Mouse (Mus musculus) spleen, embryonic (tissue): ENCODE results near the gene Acsl5.

Source experiments
- CTCF ChIA-PET: fragments of 350-600 bp; sonication (Branson Sonifier 250); formaldehyde crosslinking; loops from one replicate; lab custom pipeline; 2022; lab: Charles Lee

Acsl5 gene

GRCm38 (mm10) chr19:55236564-55236963, 15.2 kb upstream of the Acsl5 start:
- CTCF ChIA-PET = no interaction called here

DNA sequence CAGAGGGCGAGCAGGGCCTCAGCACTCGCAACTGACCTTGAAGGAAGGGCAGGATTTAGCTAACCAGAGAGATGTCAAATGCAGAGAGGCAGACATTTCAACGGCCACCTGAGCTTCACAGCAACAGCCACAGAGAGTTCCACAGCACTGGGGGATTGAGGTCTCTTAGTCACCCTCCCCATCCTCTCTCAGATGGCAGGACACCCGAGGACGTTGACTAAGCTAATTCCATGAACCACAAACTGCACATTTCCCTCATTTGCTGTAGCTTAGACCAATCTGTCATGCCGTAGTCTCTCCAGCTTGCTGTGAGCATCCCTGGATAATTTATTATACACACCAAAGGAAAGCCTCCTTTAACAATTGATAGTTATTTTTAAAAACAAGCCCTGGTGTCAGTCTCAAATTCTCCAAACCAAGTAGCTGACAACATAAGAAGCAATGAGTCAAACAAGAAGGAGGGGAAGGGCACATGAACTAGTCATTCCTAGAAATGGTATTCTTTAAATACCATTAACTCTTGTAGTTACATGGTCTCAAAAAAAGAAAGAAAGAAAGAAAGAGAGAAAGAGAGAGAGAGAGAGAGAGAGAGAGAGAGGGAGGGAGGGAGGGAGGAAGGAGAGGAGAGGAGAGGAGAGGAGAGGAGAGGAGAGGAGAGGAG, 11.8 kb upstream of the Acsl5 start:
- CTCF ChIA-PET = no interaction called here

GRCm38 (mm10) chr19:55241186-55241645, 10.5 kb upstream of the Acsl5 start, which contains the start of gene Gucy2g:
Gene Gucy2g (minus strand): TSS chr19:55241236.
- CTCF ChIA-PET = no interaction called here

- CTCF ChIA-PET = interaction anchor here (0.7 kb wide), 1 partner anchor 77 kb away, joined by 5 read pairs; no protein-coding TSS in a partner anchor
These were observed 6.9 kb upstream of the Acsl5 start for GRCm38 (mm10) chr19:55244791-55245231.

GRCm38 (mm10) chr19:55247563-55247962, 4.2 kb upstream of the Acsl5 start:
- CTCF ChIA-PET = no interaction called here

DNA sequence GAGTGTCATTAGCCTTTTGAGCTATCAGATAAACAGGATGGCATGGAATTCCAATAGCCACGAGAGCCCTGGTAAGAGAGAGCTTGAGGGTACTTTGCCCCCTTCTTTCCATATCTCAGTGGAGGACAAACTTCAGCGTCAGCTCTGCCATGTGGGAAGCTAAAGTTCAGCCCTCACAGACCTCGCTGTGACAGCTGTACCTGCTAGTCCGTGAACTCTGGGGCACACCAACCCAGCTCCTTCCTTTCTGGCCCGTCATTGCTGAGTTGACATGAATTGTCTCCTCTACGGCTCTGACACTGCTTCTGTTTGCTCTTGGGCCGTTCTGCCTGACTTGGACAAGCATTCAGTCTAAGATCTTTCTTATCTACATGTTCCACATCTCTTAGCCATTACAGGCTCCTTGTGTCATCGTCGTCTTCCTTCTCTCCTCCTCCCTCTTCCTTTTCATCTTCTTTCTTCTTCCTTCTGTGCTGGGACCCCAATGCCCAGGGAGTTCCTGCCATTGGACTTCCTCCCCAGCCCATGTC, 3.7 kb upstream of the Acsl5 start:
- CTCF ChIA-PET = no interaction called here

DNA sequence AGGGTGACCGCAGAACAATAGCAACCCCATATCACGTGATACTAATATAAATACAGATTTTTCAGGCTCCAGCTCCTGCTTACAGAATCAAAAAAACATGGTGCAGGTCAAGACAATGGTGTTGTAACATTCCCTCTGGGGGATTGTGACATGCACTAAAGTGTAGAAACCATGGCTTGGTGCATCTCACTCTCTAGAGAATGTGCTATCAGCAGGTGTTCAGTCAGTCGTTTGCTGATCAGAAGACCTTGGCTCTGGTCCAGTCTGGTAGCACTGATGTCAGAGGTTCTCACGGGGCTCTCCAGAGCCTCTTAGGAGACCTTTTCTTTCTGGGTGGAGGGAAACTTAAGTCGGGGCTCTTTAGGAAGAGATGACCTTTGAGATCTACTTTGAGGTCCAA, 1.3 kb upstream of the Acsl5 start:
- CTCF ChIA-PET = no interaction called here

- CTCF ChIA-PET = interaction anchor here (0.8 kb wide), 1 partner anchor 49 kb away, joined by 4 read pairs; no protein-coding TSS in a partner anchor
These were observed 1.5 kb downstream of the Acsl5 start for GRCm38 (mm10) chr19:55253239-55253569.

- CTCF ChIA-PET = interaction anchor here (0.6 to 0.8 kb wide), 2 partner anchors 48 to 79 kb away, joined by 4 to 8 read pairs; no protein-coding TSS in a partner anchor
These were observed 2.1 kb downstream of the Acsl5 start for GRCm38 (mm10) chr19:55253570-55254441.

DNA sequence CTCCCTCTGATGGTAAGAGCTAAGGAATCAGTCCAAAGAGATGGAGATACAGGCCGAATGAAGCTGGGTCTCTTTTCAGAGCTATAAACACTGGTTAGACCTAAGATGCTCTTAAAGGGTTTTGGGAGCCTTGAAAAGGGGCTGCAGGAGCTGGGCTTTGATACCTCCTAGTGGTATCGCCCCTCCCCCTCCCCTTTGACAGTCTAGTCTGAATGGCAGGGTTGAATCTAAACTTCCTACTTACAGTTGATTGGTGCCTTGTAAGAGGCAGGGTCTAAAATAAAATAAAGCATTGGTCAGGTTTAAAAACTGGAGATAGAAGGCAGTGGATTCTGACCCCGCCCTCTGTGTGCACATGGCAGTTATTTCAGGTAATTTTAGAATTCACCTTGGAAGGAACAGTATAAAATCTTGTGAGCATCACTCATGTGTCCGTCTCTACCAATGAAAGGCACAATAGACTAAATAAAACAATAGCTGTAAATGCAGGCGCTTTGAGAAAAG, 2.8 kb downstream of the Acsl5 start:
- CTCF ChIA-PET = interaction anchor here (0.6 kb wide), 1 partner anchor 78 kb away, joined by 8 read pairs; no protein-coding TSS in a partner anchor

- CTCF ChIA-PET = no interaction called here
These were observed 4.4 kb downstream of the Acsl5 start for GRCm38 (mm10) chr19:55256156-55256555.

DNA sequence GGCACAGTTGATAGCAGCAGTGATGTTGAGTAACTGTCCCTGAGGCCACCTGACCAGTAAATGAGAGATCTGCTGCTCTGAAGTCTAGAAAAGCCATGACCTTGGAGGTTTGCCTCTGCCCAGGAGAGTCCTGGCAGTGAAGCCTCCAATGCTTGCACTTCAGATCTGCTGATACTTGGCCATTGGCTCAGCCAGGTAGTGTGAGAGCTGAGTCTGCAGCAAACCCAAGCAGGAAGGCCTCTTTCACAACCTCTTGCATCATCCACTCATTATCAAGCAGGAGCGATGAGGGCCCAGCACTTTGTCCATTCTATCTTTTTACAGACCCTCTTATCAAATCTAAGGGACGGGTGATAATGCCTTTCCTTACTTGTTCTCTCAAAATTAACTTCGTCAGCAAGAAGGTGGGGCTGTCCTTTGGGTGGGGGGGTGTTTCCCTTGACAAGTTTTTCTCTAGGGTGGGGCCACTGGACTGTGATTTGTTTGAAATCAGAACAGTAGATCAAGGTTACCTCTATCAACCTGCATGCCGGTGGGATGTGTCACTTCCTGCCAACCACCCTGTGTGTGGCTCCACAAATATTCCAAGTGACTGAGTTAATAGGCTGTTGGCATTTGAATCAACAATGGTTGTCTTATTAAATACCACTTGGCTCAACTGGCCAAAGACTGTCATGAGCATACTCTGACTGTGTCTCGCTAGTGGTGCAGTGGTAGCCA, 6.1 kb downstream of the Acsl5 start:
- CTCF ChIA-PET = no interaction called here

DNA sequence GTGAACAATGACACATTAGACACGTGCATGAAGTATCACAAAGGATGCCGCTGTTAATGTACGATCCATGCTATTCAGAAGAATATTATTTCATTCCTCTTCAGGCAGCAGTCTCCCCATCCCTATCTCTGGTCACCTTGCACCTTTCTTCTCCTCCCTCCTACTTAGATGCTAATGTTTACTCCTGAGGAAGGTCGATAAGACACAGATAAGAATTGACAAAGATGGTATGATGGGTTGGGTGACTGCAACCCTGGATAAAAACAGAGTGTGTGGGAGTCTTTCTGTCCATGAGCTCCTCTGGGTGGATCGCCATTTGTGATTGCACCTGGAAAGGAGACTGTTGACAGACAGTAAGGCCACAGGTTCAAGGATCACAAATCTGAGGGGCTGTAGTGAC, 6.8 kb downstream of the Acsl5 start:
- CTCF ChIA-PET = no interaction called here

GRCm38 (mm10) chr19:55260389-55261184, 8.8 kb downstream of the Acsl5 start:
- CTCF ChIA-PET = no interaction called here

- CTCF ChIA-PET = no interaction called here
These were observed 13.5 kb downstream of the Acsl5 start for GRCm38 (mm10) chr19:55265269-55265668.

DNA sequence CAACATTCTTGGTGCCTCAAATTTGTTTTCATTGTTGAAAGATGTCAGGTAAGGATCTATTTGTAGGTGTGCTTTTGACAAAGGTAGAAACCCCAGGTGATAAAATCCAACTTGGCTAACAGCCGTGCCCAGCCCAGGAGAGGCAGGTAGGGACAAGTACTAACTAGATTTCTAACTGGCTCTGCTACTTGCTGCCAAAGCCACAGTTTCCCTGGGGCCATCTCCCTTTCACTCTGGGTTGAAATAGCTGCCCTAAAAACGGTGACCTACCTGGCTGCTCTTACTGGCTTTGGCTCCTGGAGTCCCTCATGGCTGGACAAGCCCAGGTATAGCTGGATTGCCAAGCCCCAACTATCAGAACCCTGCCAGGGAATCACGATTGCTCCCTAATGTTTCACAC, 15.0 kb downstream of the Acsl5 start:
- CTCF ChIA-PET = no interaction called here

GRCm38 (mm10) chr19:55268150-55268549, 16.4 kb downstream of the Acsl5 start:
- CTCF ChIA-PET = interaction anchor here (0.6 kb wide), 1 partner anchor 23 kb away, joined by 3 read pairs; no protein-coding TSS in a partner anchor

DNA sequence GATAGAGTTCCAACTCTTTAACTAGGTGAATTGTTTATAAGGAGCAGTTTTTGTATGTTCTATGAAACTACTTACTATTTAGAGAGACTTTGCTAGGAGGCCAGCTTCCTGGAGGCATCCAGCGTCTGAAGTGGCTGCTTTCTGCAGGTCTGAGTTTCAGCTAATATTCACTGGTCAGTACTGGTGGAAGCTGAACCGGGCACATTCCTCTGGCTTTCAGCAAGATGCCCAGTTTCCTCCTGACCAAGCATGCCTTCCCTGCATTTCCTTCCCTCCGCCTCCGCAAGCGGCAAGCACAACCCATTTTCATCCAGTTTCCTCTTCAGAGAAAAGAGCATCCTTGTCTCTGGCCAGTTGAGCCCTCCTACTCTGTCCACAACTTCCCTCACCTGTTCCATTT, 17.3 kb downstream of the Acsl5 start:
- CTCF ChIA-PET = no interaction called here

DNA sequence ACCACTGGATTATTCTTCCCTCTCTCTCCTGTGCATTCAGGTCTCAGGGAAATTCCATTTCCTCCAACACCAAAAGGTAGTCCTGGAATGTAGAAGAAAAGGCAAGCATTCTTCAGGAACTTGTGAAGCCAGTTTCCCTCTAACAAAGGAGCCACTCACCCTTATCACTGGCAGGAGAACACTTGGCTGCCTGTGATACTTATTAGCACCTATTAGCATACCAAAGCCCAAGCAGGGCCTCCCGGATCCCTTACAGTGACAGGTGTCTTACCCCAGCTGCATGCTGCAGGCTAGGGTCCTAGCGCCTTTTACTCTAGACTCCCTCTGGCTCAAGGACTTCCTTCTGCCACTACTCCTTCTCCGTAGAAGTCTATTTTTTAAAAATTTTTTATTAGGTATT, 19.7 kb downstream of the Acsl5 start:
- CTCF ChIA-PET = interaction anchor here (0.6 kb wide), 2 partner anchors 32 to 77 kb away, joined by 4 to 7 read pairs; no protein-coding TSS in a partner anchor

DNA sequence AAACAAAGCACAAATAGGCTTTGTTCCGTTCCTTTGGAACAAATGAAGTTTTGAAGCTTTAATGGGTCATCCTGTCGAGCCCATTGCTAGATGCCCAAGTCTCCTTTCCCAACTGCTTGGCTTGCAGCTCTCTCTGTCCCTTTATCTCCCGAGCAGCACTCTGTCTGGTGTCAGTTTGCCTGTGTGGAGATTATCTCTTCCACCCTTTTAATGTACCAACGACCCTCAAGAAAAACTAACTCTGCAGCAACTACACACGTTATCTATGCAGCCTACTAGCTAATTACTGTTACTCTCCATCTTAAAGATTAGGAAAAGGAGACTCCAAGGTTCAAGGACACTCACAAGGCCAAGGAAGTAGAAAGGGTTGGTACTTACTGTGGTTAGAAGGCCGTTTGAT, 21.6 kb downstream of the Acsl5 start:
- CTCF ChIA-PET = no interaction called here
